Mouse (Mus musculus): ENCODE results near the gene Pan3. TPM values are rescaled to one million over a fixed set of nuclear protein-coding genes. Genes with fewer than 3 reads are reported as not detected.
A peak's percentile ranks its signal among the peaks of the same experiment; 100 is the strongest.

The Pan3 gene
- polyA plus RNA-seq, 1 experiment from 2014 or later, result 98.3 TPM

DNA sequence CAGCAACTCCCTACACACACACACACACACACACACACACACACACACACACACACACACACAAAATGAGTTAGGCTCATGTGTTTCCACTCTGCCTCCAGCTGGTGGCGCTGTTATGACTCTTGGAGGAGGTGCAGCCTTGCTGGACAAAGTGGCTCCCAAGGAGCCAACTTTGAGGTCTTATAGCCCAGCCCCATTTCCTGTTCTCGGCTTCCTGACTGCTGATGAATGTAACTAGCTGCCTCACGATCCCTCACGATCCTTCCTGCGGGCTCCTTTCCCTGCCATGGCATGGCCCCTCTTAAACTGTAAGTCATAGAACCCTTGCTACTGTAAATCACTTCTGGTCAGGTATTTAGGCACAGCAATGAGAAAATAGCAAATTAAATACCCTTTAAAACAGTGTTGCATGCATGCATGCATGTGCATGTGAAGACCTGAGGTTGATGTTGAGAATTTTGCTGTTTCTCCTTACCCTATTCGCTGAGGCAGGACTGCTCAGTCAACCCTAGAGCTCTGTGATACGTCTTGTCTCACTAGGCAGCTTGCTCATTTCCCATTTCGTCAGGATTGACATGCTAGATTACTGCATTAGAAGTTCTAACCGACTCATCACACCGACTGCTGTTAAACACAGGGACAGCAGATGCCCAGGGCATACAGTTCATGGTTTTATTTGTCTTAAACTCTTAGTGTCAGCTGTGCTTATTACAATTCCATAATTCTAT lies 11.4 kb upstream of the Pan3 start:
- H3K27me3 ChIP-seq (ENCODE audit: control insufficient read depth, insufficient read depth, low read length), result no peaks in the 10 kb centered on the region
- no peak overlapping the region for H3K4me3 ChIP-seq (ENCODE audit: low read depth, low read length)
- H3K36me3 ChIP-seq (ENCODE audit: control insufficient read depth, insufficient read depth, low read length), result no peaks in the 10 kb centered on the region
- no peak overlapping the region for H3K4me2 ChIP-seq (replicated peaks; ENCODE audit: low read depth, low read length)
- no peak overlapping the region for H3K27ac ChIP-seq (ENCODE audit: low read length)
- no peak for ATAC-seq (ENCODE audit: insufficient number of reproducible peaks, insufficient read depth, low FRiP score, low read depth)
- H3K9ac ChIP-seq (replicated peaks; ENCODE audit: low read depth, low read length), result no peak overlapping the region
- H3K9me3 ChIP-seq (ENCODE audit: control insufficient read depth, low read depth, low read length), result no peaks in the 10 kb centered on the region
- H3K4me1 ChIP-seq (ENCODE audit: control insufficient read depth, insufficient read depth, low read length), result no peaks in the 10 kb centered on the region
- WGBS, result 31% methylated on average over 10 of the region's 10 CpGs

DNA sequence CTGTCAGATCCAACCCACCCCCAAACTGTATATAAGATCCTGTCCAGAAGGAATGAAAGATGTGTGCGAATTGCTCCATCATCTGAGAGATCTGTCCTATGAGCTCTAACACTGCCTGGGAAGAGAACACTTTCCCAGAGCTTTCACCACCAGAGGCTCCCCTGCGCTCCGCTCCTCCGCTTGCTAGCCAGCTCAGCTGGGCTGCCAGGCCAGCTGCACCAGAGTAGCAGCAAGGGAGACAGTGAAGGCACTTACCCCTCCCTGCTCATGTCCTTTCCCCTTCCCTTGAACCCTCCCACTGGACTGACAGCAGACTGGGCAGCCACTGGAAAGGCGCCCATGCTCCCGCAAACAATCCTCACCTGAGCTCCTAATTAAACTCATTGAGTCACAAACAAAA lies 6.3 kb upstream of the Pan3 start:
- H3K4me1 ChIP-seq (ENCODE audit: control insufficient read depth, insufficient read depth, low read length), result no peaks in the 10 kb centered on the region
- H3K36me3 ChIP-seq (ENCODE audit: control insufficient read depth, insufficient read depth, low read length), result no peaks in the 10 kb centered on the region
- no peak overlapping the region for H3K4me3 ChIP-seq (ENCODE audit: low read depth, low read length)
- H3K27ac ChIP-seq (ENCODE audit: low read length), result no peak overlapping the region
- H3K9ac ChIP-seq (replicated peaks; ENCODE audit: low read depth, low read length), result no peak overlapping the region
- no peak for ATAC-seq (ENCODE audit: insufficient number of reproducible peaks, insufficient read depth, low FRiP score, low read depth)
- no peaks in the 10 kb centered on the region for H3K27me3 ChIP-seq (ENCODE audit: control insufficient read depth, insufficient read depth, low read length)
- no peaks in the 10 kb centered on the region for H3K9me3 ChIP-seq (ENCODE audit: control insufficient read depth, low read depth, low read length)
- WGBS, result 41% methylated on average over 6 of the region's 6 CpGs
- H3K4me2 ChIP-seq (replicated peaks; ENCODE audit: low read depth, low read length), result no peak overlapping the region

- Histone ChIP-seq H3K4me1 (ENCODE audit: control insufficient read depth, insufficient read depth, low read length) (no peaks in the 10 kb centered on the region), H3K27me3 (ENCODE audit: control insufficient read depth, insufficient read depth, low read length) (no peaks in the 10 kb centered on the region), H3K4me3 (ENCODE audit: low read depth, low read length) (no peak overlapping the region), H3K9ac (replicated peaks; ENCODE audit: low read depth, low read length) (no peak overlapping the region), H3K4me2 (replicated peaks; ENCODE audit: low read depth, low read length) (no peak overlapping the region), H3K36me3 (ENCODE audit: control insufficient read depth, insufficient read depth, low read length) (no peaks in the 10 kb centered on the region), H3K27ac (ENCODE audit: low read length) (no peak overlapping the region), H3K9me3 (ENCODE audit: control insufficient read depth, low read depth, low read length) (no peaks in the 10 kb centered on the region)
- 71% methylated on average over 4 of the region's 4 CpGs for WGBS
- ATAC-seq (ENCODE audit: insufficient number of reproducible peaks, insufficient read depth, low FRiP score, low read depth), result no peak
Observed at GRCm38 (mm10) chr5:147426048-147426805, 3.7 kb upstream of the Pan3 start.

- under 1% methylated on average over 56 of the region's 91 CpGs for WGBS
Observed at GRCm38 (mm10) chr5:147430361-147430935, 487 bp downstream of the Pan3 start.

DNA sequence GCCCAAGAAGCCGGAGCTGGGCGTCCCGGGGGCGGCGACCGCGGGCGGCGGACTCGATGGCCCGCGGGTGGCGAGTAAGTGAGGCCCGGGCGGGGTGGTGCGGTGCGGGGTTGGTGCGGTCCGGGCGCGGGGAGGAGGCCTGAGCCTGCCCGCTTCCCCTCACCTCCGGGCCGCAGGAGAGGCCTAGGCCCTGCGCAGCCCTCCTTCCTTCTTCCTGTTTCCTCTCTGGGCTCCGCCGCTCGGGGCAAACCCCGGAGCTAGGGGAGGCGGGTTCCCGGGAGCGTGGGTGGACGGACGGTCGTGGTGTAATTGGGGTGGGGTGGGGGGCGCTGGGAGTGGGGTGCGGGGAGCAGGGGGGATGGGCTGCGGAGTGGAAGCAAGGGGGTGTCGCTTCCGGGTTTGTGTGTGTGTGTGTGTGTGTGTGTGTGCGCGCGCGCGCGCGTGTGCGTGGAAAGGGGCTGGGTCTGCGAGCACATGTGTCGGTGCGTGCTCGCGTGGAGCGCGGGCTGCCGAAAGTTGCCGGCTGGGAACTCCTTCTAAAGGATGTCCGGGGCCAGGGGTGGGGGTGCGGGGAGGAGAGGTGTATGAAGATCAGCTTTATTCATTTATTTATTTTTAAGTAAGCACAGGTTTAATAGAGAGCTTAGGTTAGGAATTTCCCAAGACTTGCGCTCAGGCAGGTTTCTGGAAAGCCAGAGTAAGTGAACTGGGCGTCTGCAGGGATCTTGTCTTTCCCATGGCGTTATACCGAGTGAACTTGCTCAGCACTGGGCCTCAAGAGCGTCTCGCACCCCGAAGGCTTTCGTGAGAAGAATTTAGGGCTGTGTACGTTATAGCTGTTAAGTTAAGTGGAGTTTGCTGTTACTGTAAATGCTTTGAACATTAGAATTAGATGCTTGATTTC lies 1.2 kb downstream of the Pan3 start:
- Histone ChIP-seq H3K4me2 (replicated peaks; ENCODE audit: low read depth, low read length) (peak overlapping the region; percentile 78), H3K9ac (replicated peaks; ENCODE audit: low read depth, low read length) (peak overlapping the region; percentile 97), H3K4me3 (ENCODE audit: low read depth, low read length) (peak overlapping the region; percentile 77), H3K27ac (ENCODE audit: low read length) (peak overlapping the region; percentile 98), H3K4me1 (ENCODE audit: control insufficient read depth, insufficient read depth, low read length) (peaks cover 27% of the 10 kb centered on the region), H3K36me3 (ENCODE audit: control insufficient read depth, insufficient read depth, low read length) (no peaks in the 10 kb centered on the region), H3K27me3 (ENCODE audit: control insufficient read depth, insufficient read depth, low read length) (no peaks in the 10 kb centered on the region), H3K9me3 (ENCODE audit: control insufficient read depth, low read depth, low read length) (no peaks in the 10 kb centered on the region)
- peak; percentile 62 for ATAC-seq (ENCODE audit: insufficient number of reproducible peaks, insufficient read depth, low FRiP score, low read depth)
- WGBS, result under 1% methylated on average over 51 of the region's 68 CpGs

More at GRCm38 (mm10) chr5:147430361-147430935, 487 bp downstream of the Pan3 start:
- ATAC-seq (ENCODE audit: insufficient number of reproducible peaks, insufficient read depth, low FRiP score, low read depth), result peak; percentile 83
- Histone ChIP-seq H3K9me3 (ENCODE audit: control insufficient read depth, low read depth, low read length) (no peaks in the 10 kb centered on the region), H3K9ac (replicated peaks; ENCODE audit: low read depth, low read length) (peak overlapping the region; percentile 97), H3K27me3 (ENCODE audit: control insufficient read depth, insufficient read depth, low read length) (no peaks in the 10 kb centered on the region), H3K27ac (ENCODE audit: low read length) (peak overlapping the region; percentile 98), H3K4me2 (replicated peaks; ENCODE audit: low read depth, low read length) (peak overlapping the region; percentile 20; the same call in 1 of the 2 replicates), H3K4me1 (ENCODE audit: control insufficient read depth, insufficient read depth, low read length) (peaks cover 21% of the 10 kb centered on the region), H3K36me3 (ENCODE audit: control insufficient read depth, insufficient read depth, low read length) (no peaks in the 10 kb centered on the region), H3K4me3 (ENCODE audit: low read depth, low read length) (peak overlapping the region; percentile 77)

DNA sequence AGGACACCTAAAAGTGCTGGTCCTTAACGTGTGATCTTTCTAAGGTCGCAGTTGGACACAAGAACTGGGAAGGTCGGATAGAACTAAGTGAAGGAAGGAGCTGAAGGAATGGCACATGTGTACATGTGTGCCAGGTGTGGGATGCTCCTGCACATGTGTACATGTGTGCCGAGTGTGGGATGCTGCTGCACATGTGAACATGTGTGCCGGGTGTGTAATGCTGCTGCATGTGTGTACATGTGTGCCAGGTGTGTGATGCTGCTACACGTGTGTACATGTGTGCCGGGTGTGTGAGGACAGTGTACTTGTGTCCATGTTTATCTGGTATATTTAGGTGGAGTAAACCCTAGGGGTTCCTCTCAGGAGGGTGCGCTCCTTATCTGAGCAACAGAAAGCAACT lies 3.0 kb downstream of the Pan3 start:
- H3K4me2 ChIP-seq (replicated peaks; ENCODE audit: low read depth, low read length), result no peak overlapping the region
- no peak overlapping the region for H3K4me3 ChIP-seq (ENCODE audit: low read depth, low read length)
- no peak for ATAC-seq (ENCODE audit: insufficient number of reproducible peaks, insufficient read depth, low FRiP score, low read depth)
- 90% methylated on average over 8 of the region's 8 CpGs for WGBS
- peaks cover 37% of the 10 kb centered on the region for H3K4me1 ChIP-seq (ENCODE audit: control insufficient read depth, insufficient read depth, low read length)
- no peaks in the 10 kb centered on the region for H3K27me3 ChIP-seq (ENCODE audit: control insufficient read depth, insufficient read depth, low read length)
- H3K27ac ChIP-seq (ENCODE audit: low read length), result no peak overlapping the region
- no peaks in the 10 kb centered on the region for H3K9me3 ChIP-seq (ENCODE audit: control insufficient read depth, low read depth, low read length)
- H3K9ac ChIP-seq (replicated peaks; ENCODE audit: low read depth, low read length), result no peak overlapping the region
- no peaks in the 10 kb centered on the region for H3K36me3 ChIP-seq (ENCODE audit: control insufficient read depth, insufficient read depth, low read length)

- no peaks in the 10 kb centered on the region for H3K9me3 ChIP-seq (ENCODE audit: control insufficient read depth, low read depth, low read length)
- H3K27ac ChIP-seq (ENCODE audit: low read length), result peak overlapping the region; percentile 48; the same call in 1 of the 2 replicates
- no peak for ATAC-seq (ENCODE audit: insufficient number of reproducible peaks, insufficient read depth, low FRiP score, low read depth)
- no peaks in the 10 kb centered on the region for H3K27me3 ChIP-seq (ENCODE audit: control insufficient read depth, insufficient read depth, low read length)
- no peak overlapping the region for H3K4me2 ChIP-seq (replicated peaks; ENCODE audit: low read depth, low read length)
- peaks cover 39% of the 10 kb centered on the region for H3K4me1 ChIP-seq (ENCODE audit: control insufficient read depth, insufficient read depth, low read length)
- no peak overlapping the region for H3K4me3 ChIP-seq (ENCODE audit: low read depth, low read length)
- H3K9ac ChIP-seq (replicated peaks; ENCODE audit: low read depth, low read length), result no peak overlapping the region
- H3K36me3 ChIP-seq (ENCODE audit: control insufficient read depth, insufficient read depth, low read length), result no peaks in the 10 kb centered on the region
- 50% methylated on average over 4 of the region's 4 CpGs for WGBS
Observed at GRCm38 (mm10) chr5:147435224-147435623, 5.3 kb downstream of the Pan3 start.

- Histone ChIP-seq H3K4me1 (ENCODE audit: control insufficient read depth, insufficient read depth, low read length) (peaks cover 39% of the 10 kb centered on the region), H3K4me3 (ENCODE audit: low read depth, low read length) (no peak overlapping the region), H3K27ac (ENCODE audit: low read length) (no peak overlapping the region), H3K4me2 (replicated peaks; ENCODE audit: low read depth, low read length) (no peak overlapping the region), H3K27me3 (ENCODE audit: control insufficient read depth, insufficient read depth, low read length) (no peaks in the 10 kb centered on the region), H3K9me3 (ENCODE audit: control insufficient read depth, low read depth, low read length) (no peaks in the 10 kb centered on the region), H3K9ac (replicated peaks; ENCODE audit: low read depth, low read length) (no peak overlapping the region), H3K36me3 (ENCODE audit: control insufficient read depth, insufficient read depth, low read length) (no peaks in the 10 kb centered on the region)
- WGBS, result 41% methylated on average over 2 of the region's 2 CpGs
- no peak for ATAC-seq (ENCODE audit: insufficient number of reproducible peaks, insufficient read depth, low FRiP score, low read depth)
Observed at GRCm38 (mm10) chr5:147435751-147436150, 5.8 kb downstream of the Pan3 start.

All from stomach, embryonic 14.5 days (tissue).